Mouse (Mus musculus) limb, embryonic 14.5 days (tissue): ENCODE measurements around the gene Edaradd. TPM values are rescaled to one million over a fixed set of nuclear protein-coding genes. Genes with fewer than 3 reads are reported as not detected.
A peak's percentile ranks its signal among the peaks of the same experiment; 100 is the strongest.

ENCODE experiments used
- ATAC-seq: fragments of 200-750 bp; cut with Nextera tagmentation; 2 replicates; pipeline ENCODE4 v1.8.0; 2017; ENCODE audit warnings: low read depth, moderate number of reproducible peaks, moderate TSS enrichment; ENCODE audit not compliant: low FRiP score
- DNase-seq: peaks from one replicate; pipeline ENCODE4 v3.0.0-alpha.2; 2015; ENCODE audit warnings: low spot score
- H3K27ac ChIP-seq: fragments of 300-500 bp; sonication (generic); replicated peaks from 2 replicates; pipeline ENCODE4 v1.5.1; 2014; ENCODE audit warnings: low read depth, mild to moderate bottlenecking, low read length, moderate library complexity, mixed read lengths
- H3K27me3 ChIP-seq: fragments of 300-500 bp; sonication (generic); 2 replicates; pipeline ENCODE4 v1.6.1; 2014; ENCODE audit warnings: low read length, mixed read lengths; ENCODE audit not compliant: control insufficient read depth, insufficient read depth
- H3K36me3 ChIP-seq: fragments of 300-500 bp; sonication (generic); 2 replicates; pipeline ENCODE4 v1.6.1; 2014; ENCODE audit warnings: mild to moderate bottlenecking, low read length, moderate library complexity, mixed read lengths; ENCODE audit not compliant: control insufficient read depth, insufficient read depth
- H3K4me1 ChIP-seq: fragments of 300-500 bp; sonication (generic); 2 replicates; pipeline ENCODE4 v1.6.1; 2014; ENCODE audit warnings: antibody characterized with exemption, low read length, mixed read lengths; ENCODE audit not compliant: control insufficient read depth, insufficient read depth
- H3K4me2 ChIP-seq: fragments of 300-500 bp; sonication (generic); replicated peaks from 2 replicates; pipeline ENCODE4 v1.6.1; 2014; ENCODE audit warnings: low read depth, mild to moderate bottlenecking, low read length, moderate library complexity; ENCODE audit not compliant: severe bottlenecking
- H3K4me3 ChIP-seq: fragments of 300-500 bp; sonication (generic); replicated peaks from 2 replicates; pipeline ENCODE4 v1.5.1; 2014; ENCODE audit warnings: low read length
- H3K9ac ChIP-seq: fragments of 300-500 bp; sonication (generic); 2 replicates; pipeline ENCODE4 v1.6.1; 2014; ENCODE audit warnings: mild to moderate bottlenecking, low read depth, low read length, moderate library complexity; ENCODE audit not compliant: severe bottlenecking
- H3K9me3 ChIP-seq: fragments of 300-500 bp; sonication (generic); 2 replicates; pipeline ENCODE4 v1.6.1; 2016; ENCODE audit warnings: low read length; ENCODE audit not compliant: control insufficient read depth
- POLR2A ChIP-seq: fragments of 200-500 bp; IDR thresholded peaks from 2 replicates; pipeline ENCODE4 v1.8.0; 2012; ENCODE audit warnings: inconsistent platforms, mild to moderate bottlenecking, moderate library complexity, borderline replicate concordance; ENCODE audit not compliant: insufficient read depth, insufficient read length; ENCODE audit errors: extremely low read depth
- WGBS: fragments of 180-500 bp; shearing (Covaris S2); extraction: QIAGEN DNeasy Blood & Tissue Kit; methylation state at CpG from one replicate; pipeline ENCODE4 v1.1.7; 2014; 5-methylcytosine and 5-hydroxymethylcytosine counted together
- polyA plus RNA-seq, 2 experiments: library from polyadenylated mRNA; depleted of rRNA in 1 of 2; stranded (reverse) in 1 of 2; unstranded in 1 of 2; fragments of >200 nt; fragmentation: Nextera tagmentation in 1 of 2; extraction: Ambion mirVana in 1 of 2; gene quantifications; 2 replicates each; pipeline versions ENCODE4 v1.2.1 to v1.2.3; 2012 to 2014

Edaradd gene
- polyA plus RNA-seq (2012; rRNA removed) (1.5 and 1.7 TPM in 2 replicates), polyA plus RNA-seq (2014; fragmentation: Nextera tagmentation; extraction: Ambion mirVana) (3.8 and 4.5 TPM in 2 replicates)

DNA sequence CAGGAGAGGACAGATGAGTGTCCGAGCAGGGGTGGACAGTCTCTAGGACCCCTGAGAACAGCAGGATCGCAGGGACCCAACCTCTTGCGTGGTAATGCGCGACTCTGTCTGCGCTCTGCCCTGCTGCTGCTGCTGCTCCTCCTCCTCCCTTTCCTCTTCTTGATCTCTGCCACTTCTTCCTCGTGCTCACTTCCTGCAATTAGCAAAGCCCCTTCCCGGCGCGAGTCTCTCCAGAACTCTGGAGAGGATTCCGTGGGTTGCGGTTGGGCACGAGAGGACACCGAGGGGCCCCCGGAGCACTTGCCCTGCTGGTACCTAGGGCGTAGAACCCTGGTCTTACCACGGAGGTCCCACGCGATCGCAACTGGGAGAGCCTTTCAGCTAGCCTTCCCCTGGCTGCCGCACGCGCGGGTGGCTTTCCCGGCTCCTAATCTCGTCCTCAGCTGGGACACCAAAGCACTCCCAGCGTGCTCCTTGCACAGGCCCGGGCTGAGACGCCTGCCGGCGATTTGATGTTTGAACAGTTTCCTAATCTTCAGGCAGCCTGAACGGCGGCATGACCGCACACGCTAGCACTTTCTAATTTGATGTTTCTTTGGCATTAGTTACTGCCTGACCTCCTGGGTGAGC, at the start of gene Edaradd:
Edaradd (minus strand) TSS at position 484 of the 630 bp plus-strand sequence.
- peak within 1 kb of the TSS; percentile 68 for H3K9ac ChIP-seq
- 0 out of 2 replicates have a peak, but pooled peaks have one; percentile 32 for TF ChIP-seq POLR2A
- H3K27ac ChIP-seq, result no peak within 1 kb of the TSS
- H3K4me3 ChIP-seq, result peak within 1 kb of the TSS; percentile 43
- H3K9me3 ChIP-seq, result no peaks in the 10 kb centered on the region
- ATAC-seq (peak; percentile 85; the same call in 1 of the 2 replicates), DNase-seq (peak; percentile 72)
- H3K27me3 ChIP-seq, result peaks cover 4% of the 10 kb centered on the region; the same call in 1 of the 2 replicates
- WGBS, result 2% methylated on average over 35 of the region's 35 CpGs
- peak within 1 kb of the TSS; percentile 91 for H3K4me2 ChIP-seq
- no peaks in the 10 kb centered on the region for H3K36me3 ChIP-seq
- H3K4me1 ChIP-seq, result no peaks in the 10 kb centered on the region; the same call in 1 of the 2 replicates

DNA sequence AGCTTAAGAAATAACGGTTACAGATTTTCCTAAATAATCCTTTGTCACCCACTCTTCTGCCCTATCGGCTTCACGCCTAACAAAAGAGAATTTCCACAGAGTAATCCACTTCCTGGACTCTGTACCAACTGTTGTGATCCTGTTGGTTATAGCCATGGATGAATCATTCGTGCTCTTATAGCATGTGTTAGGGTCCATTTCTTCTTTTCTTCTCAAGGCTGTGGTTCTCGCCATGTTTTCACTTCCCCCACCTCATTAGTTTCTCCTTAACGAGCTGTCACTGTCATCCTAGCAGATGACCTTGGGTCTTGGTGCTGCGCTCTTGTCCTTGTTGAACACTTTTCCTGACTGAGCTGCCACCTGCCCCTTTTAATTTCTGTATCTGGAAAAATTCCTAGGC, 49.5 kb upstream of the Edaradd start:
- no peak for ATAC-seq
- no peaks in the 10 kb centered on the region for H3K36me3 ChIP-seq
- no peaks in the 10 kb centered on the region for H3K27me3 ChIP-seq
- H3K9me3 ChIP-seq, result no peaks in the 10 kb centered on the region
- no peak for TF ChIP-seq POLR2A
- no peak for DNase-seq
- H3K4me1 ChIP-seq, result no peaks in the 10 kb centered on the region
- WGBS, result 77% methylated on average over 7 of the region's 7 CpGs
- H3K4me2 ChIP-seq, result no peak overlapping the region
- H3K27ac ChIP-seq, result no peak overlapping the region
- no peak overlapping the region for H3K4me3 ChIP-seq
- no peak overlapping the region for H3K9ac ChIP-seq

DNA sequence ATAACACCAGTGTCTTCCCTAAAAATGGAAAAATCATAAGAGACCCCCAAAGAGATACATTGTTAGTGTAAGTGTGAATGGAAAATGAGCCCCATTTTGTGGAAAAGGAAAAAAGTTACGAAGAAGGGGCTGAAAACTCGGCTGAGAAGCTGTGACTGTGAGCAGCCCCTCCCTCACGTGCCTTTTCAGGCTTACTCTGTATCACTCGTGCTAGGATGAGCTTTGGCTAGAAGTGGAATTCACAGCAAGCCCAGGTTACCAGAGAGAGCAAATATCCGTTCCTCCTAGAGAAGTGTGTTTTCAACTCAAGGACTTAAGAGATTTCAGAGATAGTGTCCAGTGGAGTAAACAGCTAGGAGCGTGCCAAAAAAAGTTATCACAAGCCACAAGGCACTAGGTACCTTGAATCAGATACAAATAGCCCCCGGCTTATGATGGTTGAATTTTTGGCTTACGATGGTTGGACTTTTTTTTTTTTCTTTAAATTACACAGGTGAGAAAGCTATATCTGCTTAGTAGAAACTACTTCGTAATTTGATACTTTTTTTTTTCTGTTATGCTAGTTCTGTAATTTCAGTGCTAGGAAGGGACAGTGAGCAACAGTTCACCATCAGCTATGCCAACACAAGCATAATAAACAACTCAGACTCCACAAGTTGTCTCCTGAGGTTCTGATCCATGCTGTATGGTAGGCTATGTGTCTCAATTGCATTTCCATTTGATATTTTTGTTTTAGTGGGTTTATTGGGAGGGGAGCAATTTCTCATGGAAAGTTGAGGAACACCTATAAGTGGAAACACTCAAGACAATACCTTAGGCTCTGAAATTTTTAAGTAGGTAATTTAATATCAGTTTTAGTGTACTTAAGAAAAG, 48.6 kb upstream of the Edaradd start:
- TF ChIP-seq POLR2A, result no peak
- Histone ChIP-seq H3K9ac (no peak overlapping the region), H3K4me3 (no peak overlapping the region), H3K9me3 (no peaks in the 10 kb centered on the region), H3K27ac (no peak overlapping the region), H3K4me2 (no peak overlapping the region), H3K27me3 (no peaks in the 10 kb centered on the region), H3K36me3 (no peaks in the 10 kb centered on the region), H3K4me1 (no peaks in the 10 kb centered on the region)
- ATAC-seq (no peak), DNase-seq (no peak)
- 61% methylated on average over 9 of the region's 9 CpGs for WGBS

DNA sequence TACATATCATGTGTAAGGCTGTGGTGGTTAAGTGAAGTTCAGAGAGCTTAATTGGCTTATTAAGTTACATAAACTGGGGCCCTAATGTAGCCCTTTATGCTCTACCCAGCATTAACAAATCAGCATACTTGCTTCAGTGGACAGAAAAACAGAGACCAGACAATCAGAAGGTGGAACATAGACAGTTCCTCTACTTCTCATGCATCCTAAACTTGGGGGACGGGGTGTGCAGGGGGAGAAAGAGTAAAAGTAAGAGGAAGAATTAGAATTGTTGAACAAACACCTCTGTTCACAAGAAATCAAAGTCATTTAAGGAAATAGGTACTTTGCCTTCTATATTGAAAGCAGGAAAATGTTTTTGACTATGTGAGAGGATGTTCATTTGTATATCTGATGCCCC, 47.7 kb upstream of the Edaradd start:
- Histone ChIP-seq H3K36me3 (no peaks in the 10 kb centered on the region), H3K4me3 (no peak overlapping the region), H3K9me3 (no peaks in the 10 kb centered on the region), H3K4me1 (no peaks in the 10 kb centered on the region), H3K27me3 (no peaks in the 10 kb centered on the region), H3K4me2 (no peak overlapping the region), H3K9ac (no peak overlapping the region), H3K27ac (no peak overlapping the region)
- DNase-seq (no peak), ATAC-seq (no peak)
- WGBS, result 84% methylated on average over 1 of the region's 1 CpGs
- TF ChIP-seq POLR2A, result no peak

DNA sequence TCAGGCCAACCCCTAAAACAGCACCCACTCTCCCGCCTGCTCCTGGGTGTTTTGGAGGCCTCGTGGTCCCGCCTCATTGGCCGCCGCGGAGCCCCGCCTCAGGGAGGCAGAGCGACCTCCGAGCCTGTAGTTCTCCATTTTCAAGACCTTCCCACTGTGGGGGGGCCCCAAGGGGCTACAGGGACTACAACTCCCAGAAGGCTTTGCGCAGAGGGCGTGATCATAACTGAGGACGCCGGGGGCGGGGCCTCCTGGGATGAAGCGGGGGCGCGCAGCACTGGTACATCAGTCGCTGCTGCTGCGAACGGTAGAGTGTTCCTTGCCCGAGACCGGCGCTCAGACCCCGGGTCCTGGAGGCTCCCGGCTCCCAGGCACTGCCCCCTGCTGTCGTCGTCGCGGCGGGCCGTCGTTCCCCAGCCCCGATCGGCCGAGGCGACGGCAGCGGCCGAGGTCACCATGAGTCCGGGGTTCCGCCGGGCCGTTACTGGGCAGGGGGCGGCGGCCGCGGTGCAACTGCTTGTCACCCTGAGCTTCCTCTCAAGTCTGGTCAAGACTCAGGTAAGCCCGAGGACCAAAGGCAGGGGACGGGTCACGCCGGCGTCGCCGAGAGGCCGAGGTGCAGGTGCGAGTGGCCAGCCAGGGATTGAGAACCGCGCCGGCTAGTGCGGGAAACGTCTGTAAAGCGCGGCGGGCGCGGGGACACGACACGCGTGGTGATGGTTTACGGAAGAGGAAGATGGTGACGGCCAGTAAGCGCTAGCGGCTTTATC, 45.6 kb upstream of the Edaradd start, which contains the start of gene Ero1lb:
Ero1lb (plus strand) TSS at position 254 of the 770 bp plus-strand sequence.
- WGBS, result under 1% methylated on average over 68 of the region's 73 CpGs
- peak; percentile 97 for DNase-seq
- H3K27me3 ChIP-seq, result no peaks in the 10 kb centered on the region
- ATAC-seq, result peak; percentile 99
- no peaks in the 10 kb centered on the region for H3K9me3 ChIP-seq
- H3K27ac ChIP-seq, result no peak within 1 kb of the TSS
- H3K4me1 ChIP-seq, result no peaks in the 10 kb centered on the region
- TF ChIP-seq POLR2A, result 0 out of 2 replicates have a peak, but pooled peaks have one; percentile 33
- H3K4me3 ChIP-seq, result peak within 1 kb of the TSS; percentile 82
- H3K4me2 ChIP-seq, result peak within 1 kb of the TSS; percentile 78
- no peaks in the 10 kb centered on the region for H3K36me3 ChIP-seq
- peak within 1 kb of the TSS; percentile 68 for H3K9ac ChIP-seq
